19 mouse cellular contexts compared by ENCODE assay signal in genomic region chr2:91080784-91081513, GRCm38 (mm10). TPM values are rescaled to one million over a fixed set of nuclear protein-coding genes. Genes with fewer than 3 reads are reported as not detected.
DNase-seq lines count a peak whose midpoint lies in the region; TF ChIP-seq lines count a peak whose summit lies in the region.
"Had no signal": no experiment of that assay in that cellular context is flagged by ENCODE, and none has a peak within 500 bp of the region (broad histone marks: within the 10 kb centered on the region; RNA-seq: fewer than 3 reads in every experiment).

No protein-coding gene starts in this region.

- no peak for TF ChIP-seq CTCF in cerebellum, adult 2 months (IDR thresholded peaks at IDR 0.05; ENCODE audit: borderline replicate concordance, insufficient read depth, low read depth, low read length)

- H3K4me1 ChIP-seq in cerebellum, adult 2 months (ENCODE audit: control insufficient read depth, insufficient read depth, low read length): peaks cover 3% of the 10 kb centered on the region; the same call in 1 of the 2 replicates

- H3K27me3 ChIP-seq in cerebellum, adult 2 months (ENCODE audit: control insufficient read depth, insufficient read depth, low read length): no peaks in the 10 kb centered on the region
- H3K27me3 ChIP-seq: embryonic facial prominence, embryonic 12.5 days; neural tube, embryonic 12.5 days had no signal

- DNase-seq in layer of hippocampus, adult 9-11 months: peak; percentile 71
- no peak for DNase-seq in layer of hippocampus, adult 18-20 months (ENCODE audit: low spot score in 2 of 2)
- DNase-seq in 416B (ENCODE audit: low read depth): peak; percentile 56
- peak; percentile 62 for DNase-seq in T-cell, adult 2 months (ENCODE audit: low spot score)
- peak; percentile 65 for DNase-seq in lung, postnatal 36 days
- DNase-seq in cerebellum, adult 2 months: no peak
- no peak for DNase-seq in MN1 (ENCODE audit: low spot score)
- DNase-seq in natural killer cell, adult 2 months (ENCODE audit: low spot score in 2 of 2): no peak
- DNase-seq: cerebellum, postnatal 14 days; left cerebral cortex, postnatal 4 days; lung, embryonic 14.5 days; midbrain, embryonic 14.5 days; right cerebral cortex, postnatal 4 days had no signal

- 74% methylated on average over 8 of the region's 8 CpGs for WGBS in cerebellum, adult 2 months

- no peak overlapping the region for H3K4me3 ChIP-seq in cerebellum, adult 2 months (replicated peaks; ENCODE audit: insufficient read depth, low read depth, low read length)
- H3K4me3 ChIP-seq: embryonic facial prominence, embryonic 12.5 days; forebrain, embryonic 10.5 days; neural tube, embryonic 12.5 days had no signal

- no peak for TF ChIP-seq POLR2A in cerebellum, adult 2 months (IDR thresholded peaks at IDR 0.05; ENCODE audit: borderline replicate concordance, insufficient read depth, low read length)

- no peak overlapping the region for H3K27ac ChIP-seq in cerebellum, adult 2 months (ENCODE audit: insufficient read depth, low read length)
- H3K27ac ChIP-seq: embryonic facial prominence, embryonic 12.5 days; forebrain, embryonic 10.5 days; neural tube, embryonic 12.5 days; stomach, postnatal 0 days had no signal

RNA-seq across cellular contexts. Expression of gene Spi1, which starts 1.2 kb away (rescaled TPM):
- total RNA-seq in layer of hippocampus, adult 18-20 months (2021): 1 to 10 TPM; 2.8 to 4.0 TPM
- 3.3 and 4.1 TPM in 2 replicates for polyA plus RNA-seq in cerebellum, adult 2 months (2012; rRNA removed)
- polyA plus RNA-seq: C2C12 had no signal

RNA-seq across cellular contexts. Expression of gene Slc39a13, which starts 10.7 kb away (rescaled TPM):
- total RNA-seq in layer of hippocampus, adult 18-20 months (2021): 10 to 100 TPM; 26.2 to 32.7 TPM
- 93.3 and 97.7 TPM in 2 replicates for polyA plus RNA-seq in cerebellum, adult 2 months (2012; rRNA removed)

RNA-seq across cellular contexts. Expression of gene Psmc3, which starts 27.1 kb away (rescaled TPM):
- 100 to 1,000 TPM; 199 to 219 TPM for total RNA-seq in layer of hippocampus, adult 18-20 months (2021)
- polyA plus RNA-seq in cerebellum, adult 2 months (2012; rRNA removed): 194 and 199 TPM in 2 replicates

RNA-seq across cellular contexts. Expression of gene Mybpc3, which starts 37.0 kb away (rescaled TPM):
- under 1 TPM; 0.12 to 0.18 TPM for total RNA-seq in layer of hippocampus, adult 18-20 months (2021)
- 39.6 and 51.4 TPM in 2 replicates for polyA plus RNA-seq in cerebellum, adult 2 months (2012; rRNA removed)
- total RNA-seq: gastrocnemius, adult 18-20 months; left cerebral cortex, postnatal 4 days had no signal
- polyA plus RNA-seq: C2C12; forebrain, embryonic 10.5 days; midbrain, embryonic 14.5 days had no signal

RNA-seq across cellular contexts. Expression of gene Rapsn, which starts 45.5 kb away (rescaled TPM):
- total RNA-seq in layer of hippocampus, adult 18-20 months (2021): under 1 TPM; 0.23 to 0.57 TPM
- polyA plus RNA-seq in cerebellum, adult 2 months (2012; rRNA removed): 1.0 and 1.5 TPM in 2 replicates
- total RNA-seq: left cerebral cortex, postnatal 4 days had no signal

Comparison
In these comparisons a context has a peak if more than half of its experiments do, and no peak if none do; other contexts are left out.
1. DNase-seq: peak in layer of hippocampus, adult 9-11 months (single experiment), 416B (single experiment), T-cell, adult 2 months (single experiment) and lung, postnatal 36 days (single experiment); none in layer of hippocampus, adult 18-20 months (0 of 2), cerebellum, adult 2 months (0 of 2), MN1 (single experiment) and natural killer cell, adult 2 months (0 of 2).